Mouse (Mus musculus) urinary bladder, postnatal 4 days (tissue): Measurements from ENCODE around the gene Atp13a3.
"Not testable (repeated sequence)": the region's sequence is repeated elsewhere in the genome, so short reads cannot be mapped to it uniquely, and the experiment has no call there.

Experiments used
- DNase-seq, 2 experiments: peaks; one replicate each; pipeline ENCODE4 v3.0.0; 2021 to 2022; ENCODE audit warnings: low spot score in 2 of 2

Atp13a3 gene

DNA sequence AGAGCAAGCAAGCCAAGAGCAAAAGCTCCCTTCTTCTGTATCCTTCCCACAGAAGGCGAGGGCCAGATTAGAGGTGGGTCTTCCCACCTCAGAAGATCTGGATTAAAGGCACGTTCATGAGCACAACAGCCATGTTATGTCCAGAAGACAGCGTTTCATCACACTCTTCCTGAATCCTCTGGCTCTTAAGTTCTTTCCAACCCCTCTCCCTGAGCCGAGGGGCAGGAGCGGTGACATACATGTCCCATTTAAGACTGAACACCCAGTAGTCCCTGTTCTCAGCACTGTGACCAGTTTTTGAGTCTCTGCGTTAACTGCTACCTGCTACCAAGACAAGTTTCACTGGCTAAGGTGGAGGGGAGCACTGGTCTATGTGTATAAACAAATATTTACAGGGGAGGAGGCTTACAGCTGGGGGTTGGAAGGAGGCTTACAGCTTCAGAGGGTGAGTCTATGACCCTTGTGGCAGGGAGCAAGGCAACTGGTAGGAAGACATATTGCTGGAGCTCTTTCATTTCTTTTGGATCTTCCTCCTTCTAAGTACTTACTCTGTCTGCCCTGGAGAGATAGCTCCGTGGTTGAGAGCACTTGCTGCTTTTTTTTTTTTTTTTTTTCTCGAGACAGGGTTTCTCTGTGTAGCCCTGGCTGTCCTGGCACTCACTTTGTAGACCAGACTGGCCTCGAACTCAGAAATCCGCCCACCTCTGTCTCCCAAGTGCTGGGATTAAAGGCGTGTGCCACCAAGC lies at the start of gene Atp13a3:
Gene Atp13a3 (minus strand): TSS at position 51 of the 746 bp plus-strand sequence.
- no peak for DNase-seq

DNA sequence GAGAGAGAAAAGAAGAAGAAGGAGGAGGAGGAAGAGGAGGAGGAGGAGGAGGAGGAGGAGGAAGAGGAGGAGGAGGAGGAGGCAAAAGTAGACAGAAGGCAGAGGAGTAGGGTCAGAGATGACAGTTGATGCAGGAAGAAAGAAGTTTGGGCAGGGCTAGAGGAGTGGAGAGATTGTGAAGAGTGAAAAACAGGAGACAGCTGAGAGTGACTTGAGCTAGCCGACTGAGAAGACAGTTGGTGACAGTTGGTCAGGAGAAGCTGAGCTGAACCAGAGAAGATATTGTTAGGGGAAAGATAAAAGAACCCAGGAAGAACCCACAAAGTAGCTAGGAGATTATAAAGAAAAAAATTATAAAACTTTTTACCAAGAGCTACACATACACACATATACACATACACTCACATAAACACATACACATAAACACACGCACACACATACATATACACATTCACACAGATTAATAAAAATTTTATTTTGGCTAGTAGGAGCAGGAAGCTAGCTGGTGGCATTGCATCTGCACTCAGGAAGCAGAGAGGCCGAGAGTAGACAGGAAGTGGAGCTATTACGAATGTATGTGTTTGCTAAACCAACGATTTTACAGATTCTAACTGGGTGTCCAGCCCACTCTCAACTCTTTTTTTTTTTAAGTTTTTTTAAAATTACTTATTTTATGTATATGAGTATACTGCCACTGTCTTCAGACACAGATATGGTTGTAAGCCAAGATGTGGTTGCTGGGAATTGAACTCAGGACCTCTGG lies 47.6 kb upstream of the Atp13a3 start:
- no peak for DNase-seq

- DNase-seq, result not testable (repeated sequence)
Observed at GRCm38 (mm10) chr16:30451174-30451573, 45.4 kb upstream of the Atp13a3 start.

- DNase-seq, result no peak
Observed at GRCm38 (mm10) chr16:30449017-30449416, 43.2 kb upstream of the Atp13a3 start.

DNA sequence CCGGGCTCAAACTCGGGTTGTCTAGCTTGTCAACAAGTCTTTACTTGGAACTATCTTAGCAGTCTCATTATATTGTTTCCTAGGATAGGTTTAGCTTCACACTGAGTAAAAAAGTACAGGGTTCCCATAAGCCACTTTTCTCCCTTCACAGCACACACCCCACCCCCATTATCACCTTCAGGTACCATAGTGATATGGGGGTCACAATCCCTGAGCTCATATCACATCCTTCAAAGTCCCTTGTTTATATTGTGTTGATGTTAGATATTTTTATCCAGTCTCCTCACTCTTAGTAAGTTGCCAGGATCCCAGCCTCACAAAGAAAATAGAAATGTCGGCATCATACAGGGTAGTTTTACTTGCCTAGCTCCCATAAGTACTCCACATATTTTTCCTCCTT lies 42.4 kb upstream of the Atp13a3 start:
- no peak for DNase-seq

GRCm38 (mm10) chr16:30447642-30448041 lies 41.9 kb upstream of the Atp13a3 start:
- DNase-seq, result no peak

DNA sequence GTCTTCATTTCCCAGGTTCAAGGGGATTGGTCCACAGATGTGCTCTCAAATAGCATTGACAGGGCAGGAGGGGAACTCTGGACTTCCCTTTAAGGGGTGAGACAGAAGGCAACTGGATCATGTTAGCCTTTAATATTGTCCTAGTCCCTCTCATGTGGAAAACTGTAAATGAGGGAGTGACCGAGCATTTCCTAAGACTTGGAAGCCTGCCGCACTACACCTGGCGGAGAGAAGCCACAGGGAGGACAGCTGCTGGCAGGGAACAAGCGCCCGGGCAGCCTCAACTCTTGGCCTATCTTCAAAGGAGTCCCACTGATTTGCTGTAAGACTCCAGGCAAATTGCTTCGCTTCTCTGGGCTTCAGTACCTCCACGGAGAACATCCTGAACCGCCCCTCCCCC lies 37.6 kb upstream of the Atp13a3 start:
- no peak for DNase-seq

DNA sequence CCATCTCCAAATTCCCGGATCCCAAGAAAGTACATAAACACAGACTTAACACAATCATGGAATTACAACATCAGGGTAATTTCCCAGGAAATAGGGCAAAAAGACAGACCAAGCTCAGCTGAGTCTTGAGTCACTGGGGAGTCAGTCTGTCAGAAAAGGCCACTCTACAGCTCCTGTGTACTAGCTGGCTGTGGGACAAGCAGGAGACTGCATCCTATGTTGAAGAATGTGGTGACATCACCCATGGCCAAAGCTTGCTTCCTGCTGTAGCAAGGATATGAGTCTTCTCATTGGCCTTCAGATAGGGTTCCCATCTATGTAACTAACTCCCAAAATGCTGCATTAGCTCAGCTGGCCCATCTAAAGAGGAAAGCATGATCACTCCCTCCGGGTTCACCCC lies 36.7 kb upstream of the Atp13a3 start:
- no peak for DNase-seq

DNA sequence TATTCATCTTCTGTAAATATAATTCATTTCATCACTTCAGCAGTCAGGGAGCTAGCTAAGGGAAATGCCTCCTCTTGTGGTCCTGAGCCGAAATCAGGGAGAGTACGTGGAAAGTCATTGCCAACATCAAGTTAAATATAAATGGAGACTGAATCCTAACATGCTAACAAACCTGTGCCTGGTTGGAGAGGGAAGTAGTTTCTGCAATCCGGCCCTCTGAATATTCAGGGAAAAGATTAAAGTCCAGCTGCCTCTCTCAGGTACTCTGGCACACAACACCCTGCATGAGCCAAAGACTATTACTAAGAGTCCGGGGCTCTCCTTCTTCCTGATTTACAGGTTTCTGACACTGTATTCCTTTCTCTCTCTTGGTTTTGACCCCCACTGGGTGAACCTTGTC lies 35.6 kb upstream of the Atp13a3 start:
- no peak for DNase-seq

- no peak for DNase-seq
Observed at GRCm38 (mm10) chr16:30439841-30440240, 34.1 kb upstream of the Atp13a3 start.

DNA sequence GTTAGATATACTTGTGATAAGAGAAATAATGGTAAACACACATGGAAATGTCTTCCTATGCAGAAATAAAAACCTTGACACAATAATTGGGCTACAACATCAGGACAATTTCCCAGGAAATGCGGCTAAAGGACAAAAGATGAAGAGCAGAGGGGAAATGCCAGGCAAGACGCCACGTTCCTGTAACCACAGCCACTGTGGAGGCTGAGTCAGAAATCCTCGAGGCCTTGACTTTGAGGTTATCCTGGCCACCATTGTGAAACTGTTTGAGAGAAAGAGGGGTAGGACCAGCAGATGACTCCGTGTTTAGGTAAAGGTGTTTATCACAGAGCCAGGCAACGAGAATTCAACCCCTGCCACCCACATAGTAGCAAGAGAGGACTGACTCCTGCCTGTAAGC lies 33.6 kb upstream of the Atp13a3 start:
- DNase-seq, result no peak

GRCm38 (mm10) chr16:30436276-30436675 lies 30.5 kb upstream of the Atp13a3 start:
- no peak for DNase-seq

DNA sequence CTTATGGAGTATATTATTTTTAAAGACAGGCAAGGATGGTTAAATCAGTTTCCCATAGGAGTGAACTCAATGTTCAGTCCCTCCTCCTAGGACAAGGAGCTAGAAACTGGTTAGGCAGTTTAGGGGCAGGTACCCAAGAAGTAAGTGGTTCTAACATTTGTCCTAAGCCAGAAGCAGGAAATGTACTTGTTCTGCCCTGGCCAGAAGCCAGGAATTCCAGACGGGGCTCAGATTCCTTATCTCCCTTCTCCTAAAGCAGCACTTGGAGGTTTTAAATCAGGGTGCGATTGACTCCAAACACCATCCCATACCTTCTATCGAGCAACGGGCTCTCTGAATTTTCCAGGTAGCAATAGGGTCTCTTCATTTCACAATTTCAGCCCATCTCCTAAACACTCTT lies 29.6 kb upstream of the Atp13a3 start:
- no peak for DNase-seq

GRCm38 (mm10) chr16:30433148-30433547 lies 27.4 kb upstream of the Atp13a3 start:
- DNase-seq, result no peak

GRCm38 (mm10) chr16:30432111-30432510 lies 26.3 kb upstream of the Atp13a3 start:
- DNase-seq, result no peak

DNA sequence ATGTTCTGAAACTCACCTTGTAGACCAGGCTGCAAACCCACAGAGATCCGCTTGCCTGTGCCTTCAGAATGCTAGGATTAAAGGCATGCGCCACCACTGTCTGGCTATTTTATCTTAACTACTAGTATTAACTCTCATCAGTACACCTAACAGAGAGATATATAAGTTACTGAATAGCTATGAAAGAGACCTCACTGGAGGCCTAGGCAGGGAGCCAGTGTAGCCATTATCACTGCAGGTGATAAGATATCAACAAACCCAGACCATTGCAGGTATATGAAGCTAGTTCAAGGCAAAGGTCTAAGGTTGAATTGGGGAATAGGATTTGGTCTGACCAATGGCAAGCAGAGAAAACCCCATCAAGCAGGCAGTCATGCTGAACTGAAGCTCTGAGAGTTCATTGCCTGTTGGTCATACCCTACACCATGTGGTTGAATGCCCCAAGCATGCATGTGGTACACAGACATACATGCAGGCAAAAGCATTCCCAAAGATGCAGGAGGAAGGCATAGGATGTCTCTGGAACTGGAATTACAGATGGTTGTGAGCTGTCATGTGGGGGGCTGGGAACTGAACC lies 24.8 kb upstream of the Atp13a3 start:
- DNase-seq, result no peak

GRCm38 (mm10) chr16:30428753-30429260 lies 23.0 kb upstream of the Atp13a3 start:
- DNase-seq, result no peak

DNA sequence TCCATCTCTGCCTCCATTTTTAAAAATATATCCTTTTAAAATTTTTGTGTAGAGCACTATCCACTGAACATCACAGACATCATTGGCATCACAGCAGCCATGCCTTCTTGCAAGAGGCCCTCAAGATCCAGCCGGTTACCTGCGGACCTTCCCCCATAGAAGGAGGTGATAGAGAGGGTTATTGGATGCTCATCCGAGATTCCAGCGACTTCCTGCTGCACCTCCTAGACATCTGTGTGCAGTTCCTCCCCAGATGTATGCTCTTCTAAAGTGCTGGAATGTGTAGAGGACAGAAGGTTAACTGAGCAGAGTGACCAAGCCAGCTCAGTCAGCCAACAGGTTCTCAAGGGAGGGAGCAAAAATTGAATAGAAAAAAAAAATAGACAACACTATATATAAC lies 21.7 kb upstream of the Atp13a3 start:
- no peak for DNase-seq

GRCm38 (mm10) chr16:30427003-30427402 lies 21.2 kb upstream of the Atp13a3 start:
- DNase-seq, result no peak

GRCm38 (mm10) chr16:30425980-30426379 lies 20.2 kb upstream of the Atp13a3 start:
- no peak for DNase-seq

- DNase-seq, result no peak
Observed at GRCm38 (mm10) chr16:30424053-30424452, 18.3 kb upstream of the Atp13a3 start.

DNA sequence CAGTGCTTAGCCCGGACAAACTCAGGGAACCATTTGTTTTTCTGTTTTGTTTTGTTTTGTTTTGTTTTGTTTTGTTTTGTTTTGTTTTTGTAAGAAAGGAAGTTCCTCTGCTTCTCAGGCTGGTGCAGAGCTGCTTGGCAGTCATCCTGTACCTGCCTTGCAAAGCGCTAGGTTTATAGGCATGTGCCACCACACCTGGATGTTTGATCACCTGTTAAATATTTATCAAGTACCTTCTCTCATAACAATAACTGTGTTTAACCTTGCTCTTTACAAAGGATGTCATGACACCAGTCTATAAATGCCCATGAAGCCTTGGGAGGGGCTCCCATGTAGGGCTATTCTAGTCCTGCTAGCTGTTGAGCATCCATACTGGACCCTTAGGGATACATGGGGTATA lies 10.9 kb upstream of the Atp13a3 start:
- DNase-seq, result no peak

- DNase-seq, result no peak
Observed at GRCm38 (mm10) chr16:30416284-30416683, 10.5 kb upstream of the Atp13a3 start.
